Mouse (Mus musculus): ENCODE results near the gene Cadm1.

GRCm38 (mm10) chr9:47708299-47708698, 178.3 kb downstream of the Cadm1 start:
- no peak for TF ChIP-seq EP300 (IDR thresholded peaks at IDR 0.05; ENCODE audit: low read depth)
- peak; percentile 84 for TF ChIP-seq CTCF (IDR thresholded peaks at IDR 0.05; ENCODE audit: low read depth)
